Mouse (Mus musculus): ENCODE data around the gene Lhfpl4.
A peak's percentile ranks its signal among the peaks of the same experiment; 100 is the strongest.

Lhfpl4 gene

GRCm38 (mm10) chr6:113168316-113168975, 26.7 kb downstream of the Lhfpl4 start:
- DNase-seq: no peak

DNA sequence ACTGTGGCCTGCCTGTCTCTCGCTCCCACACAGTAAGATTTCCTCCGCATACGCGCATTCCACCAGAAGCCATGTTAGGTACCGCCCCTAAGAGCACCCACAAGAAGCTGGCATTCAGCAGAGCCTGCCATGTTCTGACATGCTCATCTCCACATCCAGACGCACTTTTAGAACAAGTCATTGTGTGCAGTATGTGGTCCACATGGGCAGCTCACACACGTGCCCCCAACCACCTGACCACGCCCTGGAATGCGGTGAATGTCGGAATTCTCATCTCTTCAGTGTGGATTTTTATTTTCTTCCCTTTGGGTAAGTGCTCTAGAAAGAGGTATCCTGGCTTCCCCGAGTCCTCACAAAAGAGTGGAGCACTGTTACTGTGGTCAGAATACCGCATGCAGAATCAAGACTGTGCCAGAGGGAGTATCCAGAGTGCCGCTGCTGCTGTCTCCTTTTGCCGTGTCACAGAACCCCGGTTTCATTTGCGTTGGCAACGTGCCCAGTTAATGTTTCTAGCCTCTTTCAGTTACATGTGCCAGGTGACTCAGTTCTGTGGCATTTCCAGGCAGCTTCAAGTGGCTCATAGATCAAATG, 28.4 kb downstream of the Lhfpl4 start:
- peak; percentile 23 for DNase-seq

DNA sequence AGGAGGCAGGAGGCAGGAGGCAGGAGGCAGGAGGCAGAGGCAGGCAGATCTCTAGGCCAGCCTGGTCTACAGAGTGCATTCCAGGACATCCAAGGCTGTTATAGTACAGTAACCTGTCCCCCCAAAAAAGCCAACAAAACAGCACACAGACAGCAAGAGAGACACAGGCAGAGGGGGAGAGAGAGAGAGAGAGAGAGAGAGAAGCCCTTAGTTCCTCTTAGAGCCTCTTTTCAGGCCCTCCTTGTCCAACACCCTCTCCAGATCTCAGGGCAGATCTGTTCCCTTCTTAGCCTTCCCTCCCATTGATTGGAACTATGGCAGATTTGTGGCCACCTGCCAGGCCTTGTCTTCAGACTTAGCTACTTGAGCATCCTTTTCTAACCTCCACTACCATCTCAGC, 31.7 kb downstream of the Lhfpl4 start:
- no peak for DNase-seq

DNA sequence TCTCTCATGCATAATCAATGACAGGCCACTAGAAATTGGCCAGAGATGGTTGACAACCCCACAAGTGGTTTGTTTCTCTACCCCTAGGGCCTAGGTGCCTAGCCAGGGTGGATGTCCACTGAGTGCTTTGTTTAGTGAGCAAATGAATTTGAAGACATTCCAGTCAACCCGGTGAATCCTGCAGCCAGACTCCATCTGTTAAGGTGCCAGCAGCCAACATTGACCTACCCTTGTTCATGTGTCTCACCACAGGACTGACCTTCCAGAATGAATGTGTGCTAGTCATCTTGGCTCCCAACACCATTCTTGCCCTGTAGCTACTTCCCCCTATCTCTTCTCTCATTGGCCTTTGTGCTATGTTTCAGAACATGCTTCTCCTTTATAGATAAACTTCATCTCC, 33.2 kb downstream of the Lhfpl4 start:
- no peak for DNase-seq

DNA sequence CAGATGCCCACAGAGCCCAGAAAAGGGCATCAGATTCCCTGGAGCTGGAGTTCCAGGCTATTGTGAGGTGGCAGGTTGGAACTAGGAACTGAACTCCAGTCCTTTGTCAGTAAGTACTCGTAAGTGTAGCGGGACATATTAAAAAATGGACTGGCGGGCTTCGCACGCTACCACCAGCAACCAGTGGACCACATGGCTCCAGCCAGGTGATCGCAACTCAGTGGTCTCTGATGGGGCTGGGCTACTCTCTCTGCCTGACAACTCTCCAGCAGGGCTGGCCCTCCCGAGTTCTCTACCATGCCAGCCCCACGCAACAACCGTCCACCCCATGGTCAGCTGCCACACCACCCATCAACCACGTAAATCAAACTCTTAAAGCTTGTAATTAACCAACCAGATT, 35.1 kb downstream of the Lhfpl4 start:
- no peak for DNase-seq

GRCm38 (mm10) chr6:113156064-113156463, 39.1 kb downstream of the Lhfpl4 start:
- no peak for DNase-seq

DNA sequence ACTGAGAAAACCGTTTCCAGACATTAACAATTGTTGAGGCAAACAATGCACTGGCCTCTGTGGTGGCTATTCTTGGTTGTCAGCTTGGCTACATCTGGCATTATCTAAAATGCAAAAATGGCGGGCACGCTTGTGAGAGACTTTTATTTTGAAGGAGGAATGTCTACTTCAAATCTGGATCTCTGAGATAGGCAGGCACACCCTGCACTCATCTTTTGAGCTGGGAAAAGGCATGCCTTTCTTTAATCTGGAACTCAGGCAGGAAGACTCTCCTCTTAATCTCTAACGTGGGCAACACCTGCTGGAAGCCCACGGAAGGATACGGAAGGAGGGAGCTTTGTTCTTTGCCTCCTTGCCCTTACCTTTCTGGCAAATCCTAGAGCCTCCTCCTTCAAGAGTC, 40.3 kb downstream of the Lhfpl4 start:
- no peak for DNase-seq

DNA sequence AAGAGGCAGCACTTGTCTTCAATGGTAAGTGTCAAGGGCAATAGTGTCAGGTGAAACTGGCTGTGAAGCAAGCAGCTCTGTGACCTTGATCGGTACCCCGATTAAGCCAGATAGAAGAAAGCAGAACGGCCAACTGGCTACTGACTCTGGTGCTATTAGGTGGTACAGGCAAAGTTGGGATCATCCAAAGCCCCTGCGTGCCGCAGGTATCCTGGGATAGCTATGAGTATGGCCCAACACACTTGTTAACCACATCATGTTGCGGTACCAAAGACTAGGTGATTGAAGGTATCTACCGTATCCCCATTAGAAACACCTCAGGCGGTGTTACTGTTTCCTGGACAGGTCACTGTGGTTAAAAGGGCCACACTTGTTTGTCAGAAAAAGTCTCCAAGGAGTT, 41.1 kb downstream of the Lhfpl4 start:
- DNase-seq: no peak

GRCm38 (mm10) chr6:113145249-113145648, 49.9 kb downstream of the Lhfpl4 start:
- no peak for DNase-seq

DNA sequence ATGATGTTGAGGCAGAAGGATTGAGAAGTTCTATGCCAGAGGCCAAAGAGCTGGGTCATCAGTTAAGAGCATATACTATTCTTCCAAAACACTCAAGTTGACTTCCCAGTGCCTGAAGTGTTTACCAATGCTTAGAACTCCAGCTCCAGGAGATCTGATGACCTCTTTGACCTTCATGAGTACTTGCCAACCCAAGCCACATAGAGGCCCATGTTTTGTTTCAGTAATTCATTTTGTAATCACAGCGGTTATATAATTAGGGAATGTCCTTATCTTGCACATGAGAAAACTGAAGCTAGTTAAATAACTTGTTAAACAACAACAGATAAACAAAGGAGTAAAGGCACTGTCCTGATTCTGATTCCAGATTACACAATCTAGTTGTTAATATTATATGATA, 50.4 kb downstream of the Lhfpl4 start:
- no peak for DNase-seq

DNA sequence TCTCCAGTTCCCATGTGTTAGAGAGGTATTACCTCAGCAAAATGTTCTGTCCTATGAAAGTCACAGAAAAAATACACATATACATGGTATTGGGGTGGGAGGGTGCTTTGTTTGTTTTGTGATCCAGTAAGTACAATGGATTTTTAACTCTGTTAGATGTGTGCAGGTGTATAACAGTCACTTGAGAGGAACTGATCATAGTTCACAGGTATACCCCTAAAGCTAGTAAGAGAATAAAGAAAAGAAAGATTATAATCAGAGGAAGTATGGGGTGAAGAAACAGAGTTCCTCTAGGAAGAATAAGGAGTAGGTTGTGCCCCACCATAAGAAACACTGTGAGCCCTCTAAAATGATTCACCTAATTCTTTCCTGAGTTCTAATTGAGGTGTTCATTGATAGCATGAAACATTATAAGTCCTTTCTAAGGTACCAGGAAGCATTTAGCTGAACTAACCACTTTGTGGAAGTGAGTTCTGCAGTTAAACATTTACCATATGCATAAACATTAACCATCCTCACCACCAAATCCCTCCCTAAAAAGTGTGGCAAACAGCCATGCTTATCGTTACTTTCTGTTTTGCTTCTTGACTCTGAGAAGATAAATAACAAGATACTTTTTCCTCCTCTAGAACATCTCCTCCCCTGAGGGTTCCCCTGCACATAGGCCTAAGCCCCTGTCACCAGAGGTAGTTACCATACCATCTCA, 53.6 kb downstream of the Lhfpl4 start:
- DNase-seq: no peak

GRCm38 (mm10) chr6:113133360-113133759, 61.8 kb downstream of the Lhfpl4 start:
- no peak for DNase-seq

DNA sequence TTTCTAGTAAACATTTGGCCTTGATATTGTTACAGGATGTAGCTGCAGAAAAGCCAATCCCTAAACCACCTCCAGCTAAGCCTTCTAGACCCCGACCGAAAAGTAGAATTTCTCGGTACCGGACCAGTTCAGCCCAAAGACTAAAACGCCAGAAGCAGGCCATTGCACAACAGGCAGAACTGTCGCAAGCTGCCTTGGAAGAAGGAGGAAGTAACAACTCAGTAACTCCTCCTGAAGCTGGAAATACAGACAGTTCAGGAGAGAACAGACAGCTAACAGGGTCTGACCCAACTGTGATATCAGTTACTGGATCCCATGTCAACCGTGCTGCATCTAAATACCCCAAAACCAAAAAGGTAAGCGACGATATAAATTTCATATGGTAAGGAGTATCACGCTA, 74.4 kb downstream of the Lhfpl4 start:
- DNase-seq: no peak

All from liver (tissue).